Mouse (Mus musculus): ENCODE results near the gene Cort. TPM values are rescaled to one million over a fixed set of nuclear protein-coding genes. Genes with fewer than 3 reads are reported as not detected.

The Cort gene
- total RNA-seq, 1 experiment from 2014 or later = not detected

DNA sequence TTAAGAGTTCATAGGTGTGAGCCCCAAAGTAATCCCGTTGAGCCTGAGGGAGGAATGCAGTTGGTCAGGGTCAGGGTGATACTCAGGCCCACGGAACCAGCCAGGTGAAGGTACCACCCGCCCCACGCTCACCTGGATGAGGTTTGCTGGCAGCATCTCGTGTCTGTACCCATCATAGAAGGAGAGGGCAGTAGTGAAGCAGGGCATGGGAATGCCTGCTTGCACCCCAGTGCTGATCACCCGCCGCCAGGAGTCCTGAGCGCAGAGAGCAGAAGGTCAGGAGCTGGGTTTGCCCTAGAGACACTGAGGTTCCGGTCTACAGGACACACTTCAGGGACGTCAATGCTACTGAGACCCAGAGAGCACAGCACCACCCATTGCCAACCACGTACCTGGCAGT is 24.2 kb upstream of the Cort start:
- ATAC-seq (replicated peaks in 1 of 2; ENCODE audit: insufficient read depth in 1 of 2, low FRiP score in 2 of 2, low TSS enrichment in 1 of 2, low read depth in 1 of 2, poor library complexity in 2 of 2, severe bottlenecking in 2 of 2) = no peak

GRCm38 (mm10) chr4:149150256-149150655 is 23.7 kb upstream of the Cort start:
- ATAC-seq (replicated peaks in 1 of 2; ENCODE audit: insufficient read depth in 1 of 2, low FRiP score in 2 of 2, low TSS enrichment in 1 of 2, low read depth in 1 of 2, poor library complexity in 2 of 2, severe bottlenecking in 2 of 2) = no peak; a peak in 1 of 4 replicates

GRCm38 (mm10) chr4:149149611-149150010 is 23.0 kb upstream of the Cort start:
- no peak for ATAC-seq (replicated peaks in 1 of 2; ENCODE audit: insufficient read depth in 1 of 2, low FRiP score in 2 of 2, low TSS enrichment in 1 of 2, low read depth in 1 of 2, poor library complexity in 2 of 2, severe bottlenecking in 2 of 2)

DNA sequence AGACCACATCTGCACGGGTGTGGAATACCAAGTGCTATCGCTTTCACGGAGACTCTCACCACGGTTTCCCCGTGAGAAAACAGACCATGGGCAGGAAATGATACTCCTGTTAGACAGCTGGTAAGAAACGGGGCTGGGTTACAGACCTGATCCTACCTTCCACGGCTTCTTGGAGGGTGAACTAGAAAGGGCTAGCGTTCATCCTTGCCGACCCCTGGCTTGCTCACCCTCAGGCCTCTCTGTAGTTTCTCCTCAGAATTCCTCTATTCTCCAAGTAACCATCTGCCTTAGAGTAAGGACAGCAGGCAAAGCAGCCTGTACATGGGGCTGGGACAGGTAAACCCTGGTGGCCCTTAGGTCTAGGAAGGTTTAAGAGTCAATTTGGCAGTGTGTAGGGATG is 22.6 kb upstream of the Cort start:
- ATAC-seq (replicated peaks in 1 of 2; ENCODE audit: insufficient read depth in 1 of 2, low FRiP score in 2 of 2, low TSS enrichment in 1 of 2, low read depth in 1 of 2, poor library complexity in 2 of 2, severe bottlenecking in 2 of 2) = no peak

- no peak for ATAC-seq (replicated peaks in 1 of 2; ENCODE audit: insufficient read depth in 1 of 2, low FRiP score in 2 of 2, low TSS enrichment in 1 of 2, low read depth in 1 of 2, poor library complexity in 2 of 2, severe bottlenecking in 2 of 2)
Measured at GRCm38 (mm10) chr4:149148084-149148483, 21.5 kb upstream of the Cort start.

DNA sequence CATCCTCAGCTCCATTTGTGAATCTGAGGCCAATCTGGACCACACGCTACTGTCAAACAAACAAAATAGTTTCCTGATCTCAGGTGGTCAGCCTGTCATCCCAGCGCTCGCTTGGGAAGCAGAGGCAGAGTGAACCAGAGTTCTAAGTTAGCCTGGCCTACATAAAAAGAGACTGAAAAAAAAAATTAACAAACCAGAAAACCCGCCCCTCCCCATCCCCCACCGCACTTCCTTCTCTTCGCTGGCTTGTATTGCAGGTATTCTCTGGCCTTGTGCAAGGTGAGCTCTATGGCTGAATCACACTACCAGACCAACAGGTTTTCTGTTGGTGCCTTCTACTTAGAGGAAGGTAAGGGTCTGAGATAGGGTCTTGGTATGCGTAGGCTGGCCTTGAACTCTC is 21.0 kb upstream of the Cort start:
- ATAC-seq (replicated peaks in 1 of 2; ENCODE audit: insufficient read depth in 1 of 2, low FRiP score in 2 of 2, low TSS enrichment in 1 of 2, low read depth in 1 of 2, poor library complexity in 2 of 2, severe bottlenecking in 2 of 2) = peak in 1 of 2 experiments; percentile 22; a peak in 1 of 4 replicates

DNA sequence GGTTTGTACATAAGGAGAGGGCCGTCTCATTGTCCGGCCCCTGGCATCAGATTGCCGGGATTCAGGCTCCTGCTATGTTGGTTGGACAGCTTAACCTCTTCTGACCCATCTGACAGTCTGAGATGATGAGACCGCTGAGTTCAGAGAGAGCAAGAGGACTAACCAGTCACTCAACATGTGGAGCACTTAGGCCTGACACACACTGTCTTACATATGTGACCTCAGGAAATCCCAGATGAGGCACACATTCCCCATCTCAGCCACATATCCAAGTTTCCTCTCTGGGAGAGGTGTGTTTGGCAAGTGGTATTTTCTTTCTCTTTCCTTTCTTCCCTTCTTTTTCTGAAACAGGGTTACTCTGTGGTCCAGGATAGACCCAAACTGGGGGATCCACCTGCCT is 18.6 kb upstream of the Cort start:
- no peak for ATAC-seq (replicated peaks in 1 of 2; ENCODE audit: insufficient read depth in 1 of 2, low FRiP score in 2 of 2, low TSS enrichment in 1 of 2, low read depth in 1 of 2, poor library complexity in 2 of 2, severe bottlenecking in 2 of 2)

GRCm38 (mm10) chr4:149144459-149144858 is 17.9 kb upstream of the Cort start:
- ATAC-seq (replicated peaks in 1 of 2; ENCODE audit: insufficient read depth in 1 of 2, low FRiP score in 2 of 2, low TSS enrichment in 1 of 2, low read depth in 1 of 2, poor library complexity in 2 of 2, severe bottlenecking in 2 of 2) = peak; percentile 89 to 91

DNA sequence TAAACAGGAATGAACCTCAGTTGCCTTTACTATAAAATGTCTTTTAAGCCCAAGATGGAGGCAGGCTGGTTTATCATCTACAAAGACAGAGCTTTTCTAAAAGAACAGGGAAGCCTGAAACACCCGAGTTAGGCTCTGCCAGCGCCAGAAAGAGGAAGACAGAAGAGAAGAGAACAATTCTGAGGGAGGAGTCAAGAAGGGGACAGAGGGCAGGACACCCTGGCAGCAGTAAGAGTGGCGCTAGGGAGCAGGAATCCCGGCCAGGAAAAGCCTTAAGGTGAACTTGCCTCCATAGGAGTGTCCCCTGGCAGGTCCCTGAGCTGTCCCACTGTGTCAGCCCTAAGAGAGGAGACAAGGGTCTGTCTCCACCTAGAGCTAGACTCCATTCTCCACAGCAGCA is 17.0 kb upstream of the Cort start:
- 0 out of 4 replicates have a peak, but pooled peaks of 1 of the 2 experiments have one; percentile 29 for ATAC-seq (replicated peaks in 1 of 2; ENCODE audit: insufficient read depth in 1 of 2, low FRiP score in 2 of 2, low TSS enrichment in 1 of 2, low read depth in 1 of 2, poor library complexity in 2 of 2, severe bottlenecking in 2 of 2)

GRCm38 (mm10) chr4:149138515-149138914 is 12.0 kb upstream of the Cort start:
- ATAC-seq (replicated peaks in 1 of 2; ENCODE audit: insufficient read depth in 1 of 2, low FRiP score in 2 of 2, low TSS enrichment in 1 of 2, low read depth in 1 of 2, poor library complexity in 2 of 2, severe bottlenecking in 2 of 2) = no peak

DNA sequence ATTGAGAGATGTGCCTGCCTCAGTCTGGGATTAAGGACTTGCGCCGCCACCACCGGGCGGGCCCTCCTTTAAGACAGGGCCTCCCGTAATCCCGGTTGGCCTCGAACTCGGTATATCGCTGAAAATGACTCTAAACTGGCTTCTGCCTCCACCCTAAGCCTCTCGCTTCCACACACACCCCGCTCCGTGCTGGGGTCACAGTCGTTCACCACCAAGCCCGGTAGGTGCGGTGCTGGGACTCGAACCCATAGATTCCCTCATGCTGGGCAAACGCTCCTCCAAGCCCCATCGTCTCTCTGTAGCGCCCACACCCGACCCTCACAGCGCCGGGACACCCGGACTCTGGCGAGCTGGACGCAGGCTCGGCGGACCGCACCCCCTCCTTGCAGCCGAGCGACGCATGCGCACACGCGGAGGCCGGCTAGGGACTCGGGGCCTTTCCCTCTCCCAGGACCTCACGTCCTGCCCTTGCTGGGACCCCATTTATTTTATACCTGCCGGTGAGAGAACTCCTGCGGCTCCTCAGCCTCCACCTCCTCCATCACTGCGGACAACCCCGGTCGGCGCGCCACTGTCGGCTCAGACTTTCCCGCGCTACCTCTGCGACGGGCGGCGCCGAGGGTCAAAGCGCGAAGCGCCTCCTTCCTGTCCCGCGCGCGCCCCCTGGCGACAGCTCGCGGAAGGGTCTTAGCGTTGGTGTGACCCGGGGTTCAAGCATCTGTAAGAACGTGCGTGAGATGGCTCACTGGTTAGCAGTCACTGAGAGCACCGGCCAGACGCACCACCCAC is 10.6 kb upstream of the Cort start, which contains the start of gene Cenps:
Gene Cenps (minus strand): TSS at position 648 of the 789 bp plus-strand sequence.
- ATAC-seq (replicated peaks in 1 of 2; ENCODE audit: insufficient read depth in 1 of 2, low FRiP score in 2 of 2, low TSS enrichment in 1 of 2, low read depth in 1 of 2, poor library complexity in 2 of 2, severe bottlenecking in 2 of 2) = peak; percentile 86 to 91

DNA sequence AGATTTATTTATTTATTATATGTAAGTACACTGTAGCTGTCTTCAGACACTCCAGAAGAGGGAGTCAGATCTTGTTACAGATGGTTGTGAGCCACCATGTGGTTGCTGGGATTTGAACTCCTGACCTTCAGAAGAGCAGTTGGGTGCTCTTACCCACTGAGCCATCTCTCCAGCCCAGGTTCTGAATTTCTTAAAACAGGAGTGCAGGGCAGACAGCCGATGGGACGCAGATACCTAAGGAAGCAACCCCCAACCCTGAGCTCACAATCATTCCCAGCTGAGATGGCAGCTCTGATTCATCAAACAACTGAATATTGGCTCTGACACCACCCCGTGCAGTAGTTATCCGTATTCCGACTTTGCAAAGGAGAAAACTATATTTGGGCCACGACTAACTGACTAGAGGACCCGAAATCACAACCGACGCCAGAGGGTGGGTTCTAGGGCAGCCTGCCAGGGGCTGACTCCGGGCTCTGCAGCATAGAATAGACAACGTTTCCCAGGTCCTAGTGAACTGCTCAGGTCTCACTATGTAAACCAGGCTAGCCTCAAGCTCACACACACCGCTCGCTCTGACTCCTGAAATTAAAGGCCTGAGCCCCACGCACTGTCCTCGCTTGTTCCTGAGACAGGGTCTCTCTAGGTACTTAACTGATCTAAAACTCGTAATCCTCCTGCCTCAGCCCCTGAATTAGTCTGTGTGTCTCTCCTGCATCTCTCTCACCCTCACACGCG is 9.7 kb upstream of the Cort start:
- no peak for ATAC-seq (replicated peaks in 1 of 2; ENCODE audit: insufficient read depth in 1 of 2, low FRiP score in 2 of 2, low TSS enrichment in 1 of 2, low read depth in 1 of 2, poor library complexity in 2 of 2, severe bottlenecking in 2 of 2)

GRCm38 (mm10) chr4:149133395-149133794 is 6.8 kb upstream of the Cort start:
- no peak for ATAC-seq (replicated peaks in 1 of 2; ENCODE audit: insufficient read depth in 1 of 2, low FRiP score in 2 of 2, low TSS enrichment in 1 of 2, low read depth in 1 of 2, poor library complexity in 2 of 2, severe bottlenecking in 2 of 2)

DNA sequence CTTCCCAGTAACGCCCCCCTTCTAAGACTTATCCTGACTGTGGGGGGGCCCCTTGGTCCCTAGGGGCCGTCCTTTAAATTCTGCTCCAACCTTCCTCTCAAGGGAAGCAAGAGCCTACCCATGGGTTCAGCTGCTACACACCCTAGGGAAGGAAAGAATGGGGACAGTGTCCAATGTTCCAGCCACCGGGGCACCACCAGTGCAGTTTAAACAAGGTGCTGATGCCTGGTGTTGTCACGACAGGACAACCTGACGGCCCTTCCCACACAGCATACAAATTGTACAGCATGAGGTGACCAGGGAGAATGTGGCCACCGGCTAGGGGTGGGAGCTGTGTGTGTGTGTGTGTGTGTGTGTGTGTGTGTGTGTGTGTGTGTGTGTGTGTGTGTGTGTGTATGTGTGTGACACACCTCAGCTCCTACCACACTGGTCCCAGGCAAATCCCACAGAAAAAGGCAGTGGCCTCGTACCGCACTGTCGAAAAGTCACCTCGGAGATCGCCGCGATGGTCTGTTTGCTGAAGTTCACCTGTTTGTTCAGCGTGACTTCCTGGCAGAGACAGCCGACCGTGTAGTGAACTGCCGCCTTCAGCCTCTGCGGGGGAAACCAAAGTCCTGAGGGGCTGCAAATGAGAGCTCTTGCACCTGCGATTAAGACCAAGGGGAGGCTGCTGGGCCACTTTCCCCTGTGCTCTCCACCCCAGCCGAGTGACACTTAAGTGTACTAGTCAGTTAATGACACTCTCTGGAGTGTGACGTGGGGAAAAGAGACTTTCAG is 5.4 kb upstream of the Cort start:
- ATAC-seq (replicated peaks in 1 of 2; ENCODE audit: insufficient read depth in 1 of 2, low FRiP score in 2 of 2, low TSS enrichment in 1 of 2, low read depth in 1 of 2, poor library complexity in 2 of 2, severe bottlenecking in 2 of 2) = no peak

GRCm38 (mm10) chr4:149131021-149131752 is 4.6 kb upstream of the Cort start:
- ATAC-seq (replicated peaks in 1 of 2; ENCODE audit: insufficient read depth in 1 of 2, low FRiP score in 2 of 2, low TSS enrichment in 1 of 2, low read depth in 1 of 2, poor library complexity in 2 of 2, severe bottlenecking in 2 of 2) = no peak

GRCm38 (mm10) chr4:149128467-149128866 is 1.9 kb upstream of the Cort start:
- ATAC-seq (replicated peaks in 1 of 2; ENCODE audit: insufficient read depth in 1 of 2, low FRiP score in 2 of 2, low TSS enrichment in 1 of 2, low read depth in 1 of 2, poor library complexity in 2 of 2, severe bottlenecking in 2 of 2) = no peak

DNA sequence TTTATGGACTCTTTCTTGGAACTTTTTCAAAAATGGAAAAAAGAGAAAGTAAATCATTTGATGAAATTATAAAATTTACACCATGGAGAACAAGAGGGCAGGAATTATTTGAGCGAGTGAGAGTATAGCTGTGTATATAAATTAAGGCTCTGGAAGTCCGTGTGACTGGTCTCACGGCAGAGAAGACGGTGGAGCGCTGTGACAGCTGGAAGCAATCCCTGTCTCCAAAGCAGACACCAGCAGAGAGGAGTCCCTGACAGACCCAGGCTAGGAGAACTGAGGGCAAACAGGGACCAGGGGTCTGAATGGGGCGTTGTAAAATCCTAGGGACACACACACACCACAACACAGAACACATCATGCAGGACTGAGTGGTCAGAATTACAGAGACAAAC is 451 bp downstream of the Cort start:
- no peak for ATAC-seq (replicated peaks in 1 of 2; ENCODE audit: insufficient read depth in 1 of 2, low FRiP score in 2 of 2, low TSS enrichment in 1 of 2, low read depth in 1 of 2, poor library complexity in 2 of 2, severe bottlenecking in 2 of 2)
